Mouse (Mus musculus) liver, embryonic 16.5 days (tissue): ENCODE measurements at regions not wholly inside any gene's neighbourhood (a gene's known extent, or its start where the extent isn't known, plus 50 kb on each side); places are given as distances from the start of the nearest gene placed in this dataset.

Source experiments
- ATAC-seq: fragments of 200-750 bp; cut with Nextera tagmentation; 2 replicates; pipeline ENCODE4 v1.8.0; 2017; ENCODE audit warnings: low read depth, mild to moderate bottlenecking, moderate number of reproducible peaks, moderate library complexity
- H3K27ac ChIP-seq: fragments of 300-500 bp; sonication (generic); 2 replicates; pipeline ENCODE4 v1.5.1; 2014; ENCODE audit warnings: mild to moderate bottlenecking, low read length
- H3K27me3 ChIP-seq: fragments of 300-500 bp; sonication (generic); 2 replicates; pipeline ENCODE4 v1.6.1; 2014; ENCODE audit warnings: low read depth, low read length, mixed read lengths; ENCODE audit not compliant: control insufficient read depth, insufficient read depth
- H3K36me3 ChIP-seq: fragments of 300-500 bp; sonication (generic); 2 replicates; pipeline ENCODE4 v1.6.1; 2014; ENCODE audit warnings: mild to moderate bottlenecking; ENCODE audit not compliant: control insufficient read depth, insufficient read depth
- H3K4me1 ChIP-seq: fragments of 300-500 bp; sonication (generic); 2 replicates; pipeline ENCODE4 v1.6.1; 2014; ENCODE audit warnings: low read depth, low read length, mixed read lengths; ENCODE audit not compliant: control insufficient read depth
- H3K4me2 ChIP-seq: fragments of 300-500 bp; sonication (generic); 2 replicates; pipeline ENCODE4 v1.6.1; 2014; ENCODE audit warnings: low read depth, low read length, mixed read lengths
- H3K4me3 ChIP-seq: fragments of 300-500 bp; sonication (generic); 2 replicates; pipeline ENCODE4 v1.5.1; 2014; ENCODE audit warnings: low read depth, mild to moderate bottlenecking, low read length
- H3K9ac ChIP-seq: fragments of 300-500 bp; sonication (generic); 2 replicates; pipeline ENCODE4 v1.6.1; 2014; ENCODE audit warnings: low read depth, low read length
- H3K9me3 ChIP-seq: fragments of 300-500 bp; sonication (generic); replicated peaks from 2 replicates; pipeline ENCODE4 v1.6.1; 2016; ENCODE audit warnings: low read length; ENCODE audit not compliant: control insufficient read depth
- WGBS: fragments of 180-500 bp; shearing (Covaris S2); extraction: QIAGEN DNeasy Blood & Tissue Kit; methylation state at CpG from one replicate; pipeline ENCODE4 v1.1.7; 2014; ENCODE audit not compliant: insufficient replicate concordance; 5-methylcytosine and 5-hydroxymethylcytosine counted together

- WGBS, result 32% methylated on average over 3 of the region's 3 CpGs
- ATAC-seq, result no peak
Observed at GRCm38 (mm10) chr9:113524307-113524706, 183.8 kb downstream of the Pdcd6ip start.

GRCm38 (mm10) chr9:113523173-113523572 is 184.9 kb downstream of the Pdcd6ip start:
- no peaks in the 10 kb centered on the region for H3K9me3 ChIP-seq
- ATAC-seq, result no peak

More at GRCm38 (mm10) chr9:113524307-113524706, 183.8 kb downstream of the Pdcd6ip start:
- Histone ChIP-seq H3K4me1 (no peaks in the 10 kb centered on the region), H3K27ac (no peak overlapping the region), H3K9me3 (no peaks in the 10 kb centered on the region), H3K4me3 (no peak overlapping the region), H3K9ac (no peak overlapping the region), H3K36me3 (no peaks in the 10 kb centered on the region), H3K4me2 (no peak overlapping the region), H3K27me3 (no peaks in the 10 kb centered on the region)

GRCm38 (mm10) chr9:113519727-113520126 is 188.3 kb downstream of the Pdcd6ip start:
- H3K9me3 ChIP-seq, result no peaks in the 10 kb centered on the region
- H3K4me1 ChIP-seq, result no peaks in the 10 kb centered on the region
- no peak overlapping the region for H3K9ac ChIP-seq
- no peak overlapping the region for H3K4me2 ChIP-seq
- no peak overlapping the region for H3K4me3 ChIP-seq
- H3K27ac ChIP-seq, result no peak overlapping the region
- no peaks in the 10 kb centered on the region for H3K36me3 ChIP-seq
- H3K27me3 ChIP-seq, result no peaks in the 10 kb centered on the region
- no peak for ATAC-seq
- 75% methylated on average over 10 of the region's 10 CpGs for WGBS

More at GRCm38 (mm10) chr9:113523173-113523572, 184.9 kb downstream of the Pdcd6ip start:
- Histone ChIP-seq H3K27ac (no peak overlapping the region), H3K27me3 (no peaks in the 10 kb centered on the region), H3K9ac (no peak overlapping the region), H3K4me2 (no peak overlapping the region), H3K4me1 (no peaks in the 10 kb centered on the region), H3K36me3 (no peaks in the 10 kb centered on the region), H3K4me3 (no peak overlapping the region)
- WGBS, result 80% methylated on average over 2 of the region's 2 CpGs

GRCm38 (mm10) chr9:113518482-113518881 is 189.6 kb downstream of the Pdcd6ip start:
- H3K9ac ChIP-seq, result no peak overlapping the region
- H3K4me2 ChIP-seq, result no peak overlapping the region
- 38% methylated on average over 3 of the region's 3 CpGs for WGBS
- no peaks in the 10 kb centered on the region for H3K36me3 ChIP-seq
- no peaks in the 10 kb centered on the region for H3K4me1 ChIP-seq
- no peaks in the 10 kb centered on the region for H3K27me3 ChIP-seq
- H3K4me3 ChIP-seq, result no peak overlapping the region
- H3K9me3 ChIP-seq, result no peaks in the 10 kb centered on the region
- no peak for ATAC-seq
- no peak overlapping the region for H3K27ac ChIP-seq

- Histone ChIP-seq H3K4me3 (no peak overlapping the region), H3K9ac (no peak overlapping the region), H3K27ac (no peak overlapping the region), H3K36me3 (no peaks in the 10 kb centered on the region), H3K4me2 (no peak overlapping the region), H3K27me3 (no peaks in the 10 kb centered on the region), H3K9me3 (no peaks in the 10 kb centered on the region), H3K4me1 (no peaks in the 10 kb centered on the region)
- no peak for ATAC-seq
- 60% methylated on average over 6 of the region's 6 CpGs for WGBS
Observed at GRCm38 (mm10) chr9:113517756-113518155, 190.3 kb downstream of the Pdcd6ip start.

- WGBS, result 64% methylated on average over 6 of the region's 6 CpGs
- Histone ChIP-seq H3K27me3 (no peaks in the 10 kb centered on the region), H3K4me2 (no peak overlapping the region), H3K4me3 (no peak overlapping the region), H3K9ac (no peak overlapping the region), H3K4me1 (no peaks in the 10 kb centered on the region), H3K9me3 (no peaks in the 10 kb centered on the region; the same call in 1 of the 2 replicates), H3K27ac (no peak overlapping the region), H3K36me3 (no peaks in the 10 kb centered on the region)
- ATAC-seq, result no peak
Observed at GRCm38 (mm10) chr9:113515703-113516020, 192.4 kb downstream of the Pdcd6ip start.

GRCm38 (mm10) chr9:113514846-113515702 is 193.0 kb downstream of the Pdcd6ip start:
- Histone ChIP-seq H3K4me3 (no peak overlapping the region), H3K27ac (no peak overlapping the region), H3K4me2 (no peak overlapping the region), H3K9ac (no peak overlapping the region), H3K9me3 (no peaks in the 10 kb centered on the region; the same call in 1 of the 2 replicates), H3K27me3 (no peaks in the 10 kb centered on the region), H3K4me1 (no peaks in the 10 kb centered on the region), H3K36me3 (no peaks in the 10 kb centered on the region)
- no peak for ATAC-seq
- WGBS, result 78% methylated on average over 23 of the region's 23 CpGs

- Histone ChIP-seq H3K4me2 (no peak overlapping the region), H3K9me3 (no peaks in the 10 kb centered on the region; the same call in 1 of the 2 replicates), H3K4me3 (no peak overlapping the region), H3K9ac (no peak overlapping the region), H3K27me3 (no peaks in the 10 kb centered on the region), H3K27ac (no peak overlapping the region), H3K4me1 (no peaks in the 10 kb centered on the region), H3K36me3 (no peaks in the 10 kb centered on the region)
- no peak for ATAC-seq
- 62% methylated on average over 5 of the region's 5 CpGs for WGBS
Observed at GRCm38 (mm10) chr9:113511302-113511701, 196.8 kb downstream of the Pdcd6ip start.

- no peak for ATAC-seq
- Histone ChIP-seq H3K9me3 (no peaks in the 10 kb centered on the region; the same call in 1 of the 2 replicates), H3K9ac (no peak overlapping the region), H3K4me3 (no peak overlapping the region), H3K4me2 (no peak overlapping the region), H3K36me3 (no peaks in the 10 kb centered on the region), H3K27me3 (no peaks in the 10 kb centered on the region), H3K4me1 (no peaks in the 10 kb centered on the region), H3K27ac (no peak overlapping the region)
- WGBS, result 75% methylated on average over 7 of the region's 7 CpGs
Observed at GRCm38 (mm10) chr9:113509368-113509767, 198.7 kb downstream of the Pdcd6ip start.
